Mouse (Mus musculus) kidney, adult 2 months (tissue): ENCODE measurements around the gene Pparg. TPM values are rescaled to one million over a fixed set of nuclear protein-coding genes. Genes with fewer than 3 reads are reported as not detected.

ENCODE experiments used
- DNase-seq: peaks from one replicate; pipeline ENCODE4 v3.0.0; 2021
- H3K27ac ChIP-seq: fragments of 200-500 bp; 2 replicates; pipeline ENCODE4 v1.5.1; 2012; ENCODE audit warnings: low read depth, low read length, control low read depth, inconsistent platforms; ENCODE audit not compliant: insufficient read depth
- H3K27me3 ChIP-seq: fragments of 200-500 bp; replicated peaks from 2 replicates; pipeline ENCODE4 v1.6.1; 2012; ENCODE audit warnings: mild to moderate bottlenecking, moderate library complexity, low read length, inconsistent platforms; ENCODE audit not compliant: control insufficient read depth, insufficient read depth
- H3K36me3 ChIP-seq: fragments of 200-500 bp; 2 replicates; pipeline ENCODE4 v1.6.1; 2012; ENCODE audit warnings: mild to moderate bottlenecking, moderate library complexity, low read length, inconsistent platforms; ENCODE audit not compliant: control insufficient read depth, insufficient read depth
- H3K4me1 ChIP-seq: fragments of 200-500 bp; 2 replicates; pipeline ENCODE4 v1.6.1; 2011; ENCODE audit warnings: low read length; ENCODE audit not compliant: control insufficient read depth, insufficient read depth
- H3K4me3 ChIP-seq: fragments of 200-500 bp; 2 replicates; pipeline ENCODE4 v1.5.1; 2011; ENCODE audit warnings: mild to moderate bottlenecking, low read depth, low read length, control low read depth; ENCODE audit not compliant: insufficient read depth
- CTCF ChIP-seq: fragments of 200-500 bp; conservative IDR thresholded peaks from 2 replicates; pipeline ENCODE4 v1.5.1; 2011; ENCODE audit warnings: low read depth, mild to moderate bottlenecking, control low read depth, low read length, moderate library complexity, mixed read lengths; ENCODE audit not compliant: insufficient read depth, insufficient read length
- POLR2A ChIP-seq: fragments of 200-500 bp; IDR thresholded peaks from one replicate; pipeline ENCODE4 v1.6.1; 2011; ENCODE audit warnings: low read depth, low read length, control low read depth
- WGBS: fragments of 180-500 bp; shearing (Covaris S2); methylation state at CpG from one replicate; pipeline ENCODE4 v1.1.7; 2018; 5-methylcytosine and 5-hydroxymethylcytosine counted together
- polyA plus RNA-seq: library from polyadenylated mRNA; depleted of rRNA; stranded (reverse); fragments of >200 nt; gene quantifications from 2 replicates; pipeline ENCODE4 v1.2.3, GENCODE M21; 2012; rRNA removed

Gene Pparg
- polyA plus RNA-seq, 1 experiment, result 13.5 TPM

GRCm38 (mm10) chr6:115534617-115535016 lies 173.9 kb downstream of the Pparg start:
- Histone ChIP-seq H3K36me3 (no peaks in the 10 kb centered on the region), H3K4me1 (no peaks in the 10 kb centered on the region), H3K4me3 (no peak overlapping the region), H3K27ac (no peak overlapping the region), H3K27me3 (no peaks in the 10 kb centered on the region)
- TF ChIP-seq CTCF, result no peak
- TF ChIP-seq POLR2A, result no peak
- WGBS, result 46% methylated on average over 7 of the region's 7 CpGs
- DNase-seq, result peak; percentile 44

GRCm38 (mm10) chr6:115536169-115536568 lies 175.4 kb downstream of the Pparg start:
- 81% methylated on average over 4 of the region's 4 CpGs for WGBS
- H3K27ac ChIP-seq, result no peak overlapping the region

GRCm38 (mm10) chr6:115538645-115539429 lies 178.1 kb downstream of the Pparg start:
- Histone ChIP-seq H3K4me1 (no peaks in the 10 kb centered on the region), H3K27me3 (no peaks in the 10 kb centered on the region), H3K36me3 (no peaks in the 10 kb centered on the region), H3K27ac (no peak overlapping the region), H3K4me3 (no peak overlapping the region)
- 21% methylated on average over 26 of the region's 26 CpGs for WGBS
- DNase-seq, result peak; percentile 80
- TF ChIP-seq CTCF, result peak; percentile 94
- TF ChIP-seq POLR2A, result no peak

More at GRCm38 (mm10) chr6:115536169-115536568, 175.4 kb downstream of the Pparg start:
- DNase-seq, result no peak
- Histone ChIP-seq H3K4me3 (no peak overlapping the region), H3K36me3 (no peaks in the 10 kb centered on the region), H3K27me3 (no peaks in the 10 kb centered on the region), H3K4me1 (no peaks in the 10 kb centered on the region)
- no peak for TF ChIP-seq CTCF
- no peak for TF ChIP-seq POLR2A

Other genes starting within 250 kb of the Pparg start
- 10.2 and 11.9 TPM in 2 replicates for gene Syn2, start 226.0 kb upstream of the Pparg start, polyA plus RNA-seq
- not detected in 2 replicates for gene Gm17482, start 133.6 kb upstream of the Pparg start, polyA plus RNA-seq
- gene Timp4, start 108.7 kb upstream of the Pparg start, polyA plus RNA-seq, result 1.2 and 1.9 TPM in 2 replicates
- 4.2 and 4.8 TPM in 2 replicates for gene Tsen2, start 183.7 kb downstream of the Pparg start, polyA plus RNA-seq
- 15.4 and 16.8 TPM in 2 replicates for gene Mkrn2os, start 231.6 kb downstream of the Pparg start, polyA plus RNA-seq
- gene Mkrn2, start 241.0 kb downstream of the Pparg start, polyA plus RNA-seq, result 47.2 and 68.0 TPM in 2 replicates